Mouse (Mus musculus): Measurements from ENCODE around the gene Myrfl. TPM values are rescaled to one million over a fixed set of nuclear protein-coding genes. Genes with fewer than 3 reads are reported as not detected.

Myrfl gene
- total and polyA plus RNA-seq, 3 experiments: 0.11 TPM; not detected in 2

DNA sequence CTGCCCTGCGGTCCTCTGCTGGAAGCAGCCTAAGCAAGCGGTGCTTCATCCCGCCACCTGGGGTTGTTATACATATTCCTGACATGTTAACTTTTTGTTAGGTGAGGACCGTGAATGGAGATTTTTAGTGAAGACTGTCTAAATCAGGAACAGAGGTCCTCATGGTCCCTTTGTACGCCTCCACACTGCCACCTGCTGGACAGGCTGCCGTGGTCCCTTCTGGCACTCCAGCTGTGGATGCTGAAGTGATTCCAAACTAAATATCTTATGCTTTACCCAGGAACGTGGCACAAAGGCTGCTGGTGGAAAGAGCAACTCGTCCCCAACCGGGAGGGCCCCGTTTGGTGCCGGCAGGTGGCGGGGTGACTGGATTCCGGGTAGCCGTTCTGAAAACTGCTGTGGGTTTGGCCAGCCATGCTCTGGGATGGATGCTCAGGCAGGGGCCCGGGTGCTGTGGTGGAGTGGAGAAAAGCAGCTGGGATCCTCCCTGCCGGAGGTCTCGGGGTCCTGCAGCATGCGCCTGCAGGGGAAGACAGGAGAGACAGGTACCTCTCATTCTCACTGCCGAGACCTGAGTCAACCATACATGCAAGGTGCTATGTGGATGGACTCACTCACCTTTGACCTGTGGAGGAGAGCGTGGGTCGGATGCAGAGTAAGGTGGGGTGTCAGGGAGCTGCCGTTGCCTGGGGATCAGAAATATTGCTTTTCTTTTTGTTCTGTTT is 47.8 kb downstream of the Myrfl start:
- no peaks in the 10 kb centered on the region for H3K27me3 ChIP-seq (ENCODE audit: insufficient read depth, low read length)
- DNase-seq (ENCODE audit: low spot score): peak; percentile 42
- no peak overlapping the region for H3K4me3 ChIP-seq (ENCODE audit: low read depth, low read length)
- no peak for TF ChIP-seq GATA2 (IDR thresholded peaks at IDR 0.05; ENCODE audit: borderline replicate concordance, low read depth, low read length)
- no peak for TF ChIP-seq GATA1 (IDR thresholded peaks at IDR 0.05; ENCODE audit: borderline replicate concordance, low read length)
- TF ChIP-seq CTCF (IDR thresholded peaks at IDR 0.05; ENCODE audit: low read depth, low read length): peak; percentile 48
- TF ChIP-seq TAL1 (conservative IDR thresholded peaks at IDR 0.05; ENCODE audit: low read depth, low read length): no peak
- TF ChIP-seq POLR2AphosphoS5 (IDR thresholded peaks at IDR 0.05; ENCODE audit: insufficient replicate concordance, low read depth, low read length): no peak
- no peaks in the 10 kb centered on the region; the same call in 1 of the 2 replicates for H3K4me1 ChIP-seq (ENCODE audit: insufficient read depth, low read depth, low read length)
- ATAC-seq (ENCODE audit: extremely low read depth, insufficient number of reproducible peaks, low FRiP score, poor library complexity, severe bottlenecking): peak; percentile 28; the same call in 1 of the 2 replicates
- H3K36me3 ChIP-seq (replicated peaks): no peaks in the 10 kb centered on the region
- no peaks in the 10 kb centered on the region for H3K9me3 ChIP-seq (replicated peaks)

DNA sequence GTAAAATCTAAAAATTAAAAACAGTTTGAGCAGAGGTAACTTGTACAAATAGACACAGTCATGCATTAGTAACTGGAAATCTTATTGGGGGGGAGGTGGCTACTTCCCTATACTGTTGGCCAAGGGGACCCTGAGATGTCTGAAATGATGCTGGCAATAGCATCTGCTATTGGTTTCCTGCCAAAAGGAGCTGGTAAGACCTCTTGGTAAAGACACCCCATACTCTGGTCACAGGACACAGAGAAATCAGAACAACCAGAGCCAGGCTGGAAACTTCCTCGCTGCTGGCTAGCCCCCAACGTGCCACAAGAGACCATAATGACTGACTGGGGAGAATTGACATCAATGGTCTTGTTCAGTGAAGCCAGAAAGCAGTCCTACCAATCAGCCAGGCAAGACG is 55.2 kb downstream of the Myrfl start:
- H3K27me3 ChIP-seq (ENCODE audit: insufficient read depth, low read length): no peaks in the 10 kb centered on the region
- no peak for ATAC-seq (ENCODE audit: extremely low read depth, insufficient number of reproducible peaks, low FRiP score, poor library complexity, severe bottlenecking)
- no peak overlapping the region for H3K4me3 ChIP-seq (ENCODE audit: low read depth, low read length)
- no peaks in the 10 kb centered on the region for H3K36me3 ChIP-seq (replicated peaks)
- peaks cover 8% of the 10 kb centered on the region for H3K9me3 ChIP-seq (replicated peaks)
- H3K4me1 ChIP-seq (ENCODE audit: insufficient read depth, low read depth, low read length): no peaks in the 10 kb centered on the region
- DNase-seq (ENCODE audit: low spot score): no peak
- TF ChIP-seq GATA2 (IDR thresholded peaks at IDR 0.05; ENCODE audit: borderline replicate concordance, low read depth, low read length) (no peak), POLR2AphosphoS5 (IDR thresholded peaks at IDR 0.05; ENCODE audit: insufficient replicate concordance, low read depth, low read length) (no peak), CTCF (IDR thresholded peaks at IDR 0.05; ENCODE audit: low read depth, low read length) (no peak), TAL1 (conservative IDR thresholded peaks at IDR 0.05; ENCODE audit: low read depth, low read length) (no peak), GATA1 (IDR thresholded peaks at IDR 0.05; ENCODE audit: borderline replicate concordance, low read length) (no peak)

DNA sequence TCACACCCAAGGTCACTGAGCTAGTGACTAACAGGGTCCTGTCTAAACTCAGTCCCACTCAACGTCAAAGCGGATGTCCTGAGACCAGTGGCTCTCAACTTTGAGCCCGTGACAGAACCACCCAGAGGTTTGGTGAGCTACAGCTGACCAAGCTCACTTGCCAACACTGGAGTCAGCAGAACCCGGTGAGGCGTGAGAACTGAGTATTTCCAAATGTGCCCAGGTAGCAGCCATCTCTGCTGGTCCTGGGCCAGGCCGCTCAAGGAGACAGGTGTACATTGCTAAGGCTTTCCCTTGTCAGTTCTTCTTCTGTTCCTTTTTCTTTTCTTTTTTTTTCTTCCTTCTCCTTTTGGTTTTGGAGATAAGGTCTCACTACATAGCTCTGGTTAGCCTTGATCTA is 66.0 kb downstream of the Myrfl start:
- no peak for TF ChIP-seq TAL1 (conservative IDR thresholded peaks at IDR 0.05; ENCODE audit: low read depth, low read length)
- TF ChIP-seq POLR2AphosphoS5 (IDR thresholded peaks at IDR 0.05; ENCODE audit: insufficient replicate concordance, low read depth, low read length): no peak
- TF ChIP-seq GATA1 (IDR thresholded peaks at IDR 0.05; ENCODE audit: borderline replicate concordance, low read length): no peak
- TF ChIP-seq GATA2 (IDR thresholded peaks at IDR 0.05; ENCODE audit: borderline replicate concordance, low read depth, low read length): no peak
- Histone ChIP-seq H3K36me3 (replicated peaks) (no peaks in the 10 kb centered on the region), H3K4me3 (ENCODE audit: low read depth, low read length) (no peak overlapping the region), H3K9me3 (replicated peaks) (peaks cover 22% of the 10 kb centered on the region), H3K27me3 (ENCODE audit: insufficient read depth, low read length) (no peaks in the 10 kb centered on the region), H3K4me1 (ENCODE audit: insufficient read depth, low read depth, low read length) (no peaks in the 10 kb centered on the region)
- DNase-seq (ENCODE audit: low spot score): no peak
- no peak for ATAC-seq (ENCODE audit: extremely low read depth, insufficient number of reproducible peaks, low FRiP score, poor library complexity, severe bottlenecking)

DNA sequence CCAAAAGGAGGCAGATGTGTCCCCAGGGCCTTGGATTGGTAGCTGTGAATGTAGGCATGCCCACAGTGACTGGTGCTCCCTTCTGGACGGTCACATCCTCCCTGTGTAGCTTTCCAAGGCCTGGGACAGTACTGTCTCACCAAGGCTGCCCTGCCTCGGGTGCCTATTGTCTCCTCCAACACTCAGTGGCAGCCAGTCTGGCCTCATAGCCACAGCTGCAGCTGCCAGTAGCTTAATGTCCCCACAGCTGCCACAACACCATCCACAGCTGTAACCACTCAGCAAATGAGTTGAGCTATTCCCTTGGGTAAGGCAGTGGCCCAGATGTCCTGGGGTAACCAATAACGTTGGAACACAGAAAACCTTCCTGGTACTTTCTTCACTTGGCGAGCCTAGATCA is 68.6 kb downstream of the Myrfl start:
- TF ChIP-seq TAL1 (conservative IDR thresholded peaks at IDR 0.05; ENCODE audit: low read depth, low read length) (no peak), CTCF (IDR thresholded peaks at IDR 0.05; ENCODE audit: low read depth, low read length) (no peak), POLR2AphosphoS5 (IDR thresholded peaks at IDR 0.05; ENCODE audit: insufficient replicate concordance, low read depth, low read length) (no peak), GATA2 (IDR thresholded peaks at IDR 0.05; ENCODE audit: borderline replicate concordance, low read depth, low read length) (no peak), GATA1 (IDR thresholded peaks at IDR 0.05; ENCODE audit: borderline replicate concordance, low read length) (no peak)
- H3K4me3 ChIP-seq (ENCODE audit: low read depth, low read length): no peak overlapping the region
- H3K27me3 ChIP-seq (ENCODE audit: insufficient read depth, low read length): no peaks in the 10 kb centered on the region
- peaks cover 23% of the 10 kb centered on the region for H3K9me3 ChIP-seq (replicated peaks)
- H3K36me3 ChIP-seq (replicated peaks): no peaks in the 10 kb centered on the region
- no peak for DNase-seq (ENCODE audit: low spot score)
- no peak for ATAC-seq (ENCODE audit: extremely low read depth, insufficient number of reproducible peaks, low FRiP score, poor library complexity, severe bottlenecking)
- H3K4me1 ChIP-seq (ENCODE audit: insufficient read depth, low read depth, low read length): no peaks in the 10 kb centered on the region

DNA sequence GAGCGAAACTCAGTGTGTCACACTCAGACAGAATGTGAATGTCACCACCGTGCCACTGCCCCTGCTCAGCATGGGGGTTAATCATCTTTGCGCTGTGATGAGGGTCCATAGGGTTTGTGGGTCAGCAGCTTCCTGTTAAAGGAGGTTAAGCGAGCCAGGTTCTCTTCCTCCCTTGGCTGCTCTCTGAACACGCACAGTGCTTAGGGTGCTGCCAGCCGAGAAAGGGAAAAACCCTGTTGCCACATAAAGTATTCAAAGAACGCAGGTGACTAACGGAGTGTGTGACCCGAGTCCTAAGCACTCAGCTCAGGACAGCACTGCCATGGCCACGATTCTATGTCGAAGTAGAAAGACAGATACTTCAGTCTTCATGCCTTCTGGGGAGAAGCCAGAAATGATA is 69.4 kb downstream of the Myrfl start:
- H3K4me1 ChIP-seq (ENCODE audit: insufficient read depth, low read depth, low read length): no peaks in the 10 kb centered on the region
- no peaks in the 10 kb centered on the region for H3K27me3 ChIP-seq (ENCODE audit: insufficient read depth, low read length)
- H3K9me3 ChIP-seq (replicated peaks): peaks cover 24% of the 10 kb centered on the region
- no peak for DNase-seq (ENCODE audit: low spot score)
- no peaks in the 10 kb centered on the region for H3K36me3 ChIP-seq (replicated peaks)
- no peak overlapping the region for H3K4me3 ChIP-seq (ENCODE audit: low read depth, low read length)
- ATAC-seq (ENCODE audit: extremely low read depth, insufficient number of reproducible peaks, low FRiP score, poor library complexity, severe bottlenecking): no peak
- TF ChIP-seq GATA1 (IDR thresholded peaks at IDR 0.05; ENCODE audit: borderline replicate concordance, low read length): no peak

DNA sequence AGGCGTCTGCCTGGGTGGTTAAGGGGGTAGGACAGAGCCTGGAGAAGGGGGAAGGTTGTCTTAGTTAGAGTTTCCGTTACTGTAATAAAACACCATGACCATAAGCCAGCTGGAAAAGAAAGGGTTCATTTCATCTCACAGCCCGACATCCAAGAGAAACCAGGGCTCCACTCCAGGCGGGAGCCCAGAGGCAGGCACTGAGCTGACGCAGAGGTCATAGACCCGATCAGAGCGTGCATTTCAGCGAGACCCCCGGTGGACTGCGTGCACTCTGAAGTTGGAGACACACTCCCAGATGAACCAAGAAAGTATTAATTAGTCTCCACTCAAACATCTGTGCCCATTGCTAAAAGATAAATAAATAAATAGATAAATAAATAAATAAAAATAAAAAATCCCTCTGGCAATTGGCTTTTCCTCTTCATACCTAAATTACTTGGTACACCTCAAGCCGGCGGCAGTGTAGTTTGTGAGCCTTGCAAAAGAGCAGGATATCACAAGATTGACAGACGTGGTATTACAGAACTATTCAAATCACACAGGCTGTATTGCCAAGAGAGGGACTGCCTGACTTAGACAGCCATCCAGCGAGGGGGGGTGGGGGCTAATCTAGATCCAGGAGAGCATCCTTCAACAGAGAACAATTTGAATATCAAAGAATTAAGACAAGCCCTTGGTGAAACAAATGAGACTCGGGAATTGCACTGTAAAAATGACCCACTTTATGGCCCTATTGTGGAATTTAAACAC is 81.2 kb downstream of the Myrfl start:
- no peak for ATAC-seq (ENCODE audit: extremely low read depth, insufficient number of reproducible peaks, low FRiP score, poor library complexity, severe bottlenecking)
- Histone ChIP-seq H3K4me1 (ENCODE audit: insufficient read depth, low read depth, low read length) (no peaks in the 10 kb centered on the region), H3K4me3 (ENCODE audit: low read depth, low read length) (no peak overlapping the region)

More for the DNA sequence above, 81.2 kb downstream of the Myrfl start:
- TF ChIP-seq TAL1 (conservative IDR thresholded peaks at IDR 0.05; ENCODE audit: low read depth, low read length) (no peak), CTCF (IDR thresholded peaks at IDR 0.05; ENCODE audit: low read depth, low read length) (no peak), GATA1 (IDR thresholded peaks at IDR 0.05; ENCODE audit: borderline replicate concordance, low read length) (no peak), GATA2 (IDR thresholded peaks at IDR 0.05; ENCODE audit: borderline replicate concordance, low read depth, low read length) (no peak)
- peaks cover 22% of the 10 kb centered on the region for H3K9me3 ChIP-seq (replicated peaks)
- no peaks in the 10 kb centered on the region for H3K36me3 ChIP-seq (replicated peaks)
- no peak for DNase-seq (ENCODE audit: low spot score)
- no peaks in the 10 kb centered on the region for H3K27me3 ChIP-seq (ENCODE audit: insufficient read depth, low read length)
